Mouse (Mus musculus) 3T3-L1 (cell line): Measurements from ENCODE around the gene Rassf5.
"Not testable (repeated sequence)": the region's sequence is repeated elsewhere in the genome, so short reads cannot be mapped to it uniquely, and the experiment has no call there.

Experiments
- DNase-seq: peaks from one replicate; pipeline ENCODE4 v3.0.0-alpha.2; 2015; ENCODE audit warnings: low read depth, low spot score

Gene Rassf5

DNA sequence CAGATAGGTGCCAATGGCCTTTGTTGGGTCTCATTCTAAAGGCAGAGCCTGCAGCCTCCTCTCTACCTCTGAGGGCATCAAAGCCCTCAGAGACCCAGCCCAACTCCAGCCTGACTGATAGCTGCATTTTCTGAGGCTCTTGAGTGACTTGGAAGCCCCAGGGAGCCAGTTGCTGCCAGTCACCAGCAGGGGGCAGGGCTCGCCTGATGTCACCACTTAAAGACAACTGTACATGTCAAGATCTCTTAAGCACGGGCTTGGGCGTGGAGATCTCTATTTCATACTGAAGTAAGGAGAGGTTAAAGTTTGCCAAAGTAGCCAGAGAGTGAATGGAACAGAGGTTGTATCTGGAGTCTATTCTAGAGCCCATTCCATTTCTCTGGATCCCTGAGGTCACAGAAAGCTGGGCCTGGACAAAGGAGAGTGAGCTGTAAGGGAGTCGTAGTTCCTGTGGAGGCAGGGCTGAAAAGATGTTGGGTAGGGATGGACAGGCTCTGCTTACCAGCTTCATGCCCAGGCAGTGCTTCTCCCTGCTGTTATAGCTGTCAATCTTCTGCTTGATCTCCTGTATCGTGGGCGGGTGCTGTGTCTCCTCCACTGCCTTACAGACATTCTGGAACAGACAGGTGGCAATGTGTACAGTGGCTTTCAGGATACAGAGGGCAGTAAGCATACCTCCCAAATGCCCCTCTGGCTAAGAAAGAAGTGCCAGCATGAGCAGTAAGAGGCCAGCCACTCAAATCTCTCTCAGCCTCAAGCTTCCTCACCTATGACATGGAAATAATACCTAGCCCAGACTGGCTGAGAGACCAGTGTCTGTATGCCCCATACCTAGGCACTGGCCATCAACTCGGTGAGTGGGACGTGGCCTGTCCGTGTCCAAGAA lies 63.2 kb downstream of the Rassf5 start:
- peak; percentile 88 for DNase-seq

DNA sequence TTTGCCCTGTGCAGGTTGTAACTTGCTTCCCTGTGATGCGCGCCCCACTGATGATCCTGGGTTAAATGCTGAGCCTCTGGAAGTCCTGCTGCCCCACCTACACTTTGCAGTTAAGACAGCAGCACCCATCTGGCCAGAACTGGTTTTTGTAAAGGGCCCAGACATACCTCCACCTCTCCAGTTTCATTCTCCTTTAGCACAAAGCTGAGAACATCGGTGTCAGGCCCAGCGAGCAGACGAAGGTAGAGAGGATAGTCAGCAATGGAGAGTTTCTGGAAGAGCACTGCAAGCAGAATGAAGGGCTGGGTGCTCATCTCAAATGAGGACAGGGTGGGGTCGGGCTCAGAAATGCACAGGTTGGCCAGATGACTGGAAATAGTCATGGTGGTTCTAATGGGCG lies 64.7 kb downstream of the Rassf5 start:
- DNase-seq, result no peak

DNA sequence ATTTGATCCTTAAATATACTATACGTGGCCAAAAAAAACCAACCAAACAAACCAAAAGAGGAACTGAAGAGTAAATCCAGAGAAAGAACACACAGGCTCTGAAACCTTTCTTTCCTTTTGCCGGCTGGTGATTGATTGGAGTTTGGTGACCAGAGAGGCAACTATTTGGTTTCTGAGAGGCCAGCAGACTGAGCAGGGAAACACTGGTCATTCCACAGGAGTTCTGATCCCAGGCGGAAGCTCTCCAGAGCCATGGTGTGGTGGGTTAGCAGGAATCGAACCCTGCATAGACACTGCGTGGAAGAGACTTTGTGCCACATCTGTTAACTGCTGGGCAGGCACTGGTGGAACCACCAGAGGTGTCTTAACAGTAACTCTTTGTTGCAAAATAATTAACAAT lies 67.0 kb downstream of the Rassf5 start:
- no peak for DNase-seq

DNA sequence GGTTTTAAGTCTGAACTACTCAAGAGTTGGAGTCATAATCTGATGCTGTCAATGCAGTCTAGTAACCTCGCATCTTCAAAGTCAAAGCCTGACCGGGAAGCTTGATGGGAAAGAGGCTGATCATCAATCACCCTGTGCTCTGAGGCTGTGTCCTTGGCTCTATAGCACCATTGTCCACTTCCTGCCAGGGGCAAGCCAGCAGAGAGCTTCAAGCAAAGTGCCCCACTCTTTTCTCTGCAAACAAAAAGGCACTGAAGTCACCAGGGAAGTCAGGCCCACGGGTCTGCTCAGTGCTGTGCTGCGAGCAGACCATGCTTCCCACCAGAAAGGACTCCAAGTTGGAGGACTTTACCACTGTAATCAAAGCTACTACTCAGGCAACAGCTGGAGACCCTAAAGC lies 67.8 kb downstream of the Rassf5 start:
- no peak for DNase-seq

DNA sequence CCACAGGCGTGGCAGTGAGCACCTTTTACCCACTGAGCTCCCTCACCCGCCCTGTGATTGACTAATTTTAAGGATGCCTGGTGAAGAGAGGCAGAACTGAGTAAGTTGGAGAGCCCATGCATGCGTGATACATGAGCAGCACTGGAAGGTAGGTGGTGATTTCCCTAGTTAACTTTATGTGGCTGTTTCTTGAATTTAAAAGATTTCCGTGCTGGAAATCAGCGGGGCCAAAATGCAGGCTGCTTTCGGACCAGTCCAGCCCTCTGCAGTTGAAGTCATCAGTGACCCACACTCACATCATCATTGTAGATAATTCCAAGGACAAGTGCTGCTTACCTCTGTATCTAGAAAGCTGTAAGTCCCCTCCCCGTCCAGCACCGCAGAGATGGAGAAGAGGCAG lies 69.2 kb downstream of the Rassf5 start:
- DNase-seq, result no peak

DNA sequence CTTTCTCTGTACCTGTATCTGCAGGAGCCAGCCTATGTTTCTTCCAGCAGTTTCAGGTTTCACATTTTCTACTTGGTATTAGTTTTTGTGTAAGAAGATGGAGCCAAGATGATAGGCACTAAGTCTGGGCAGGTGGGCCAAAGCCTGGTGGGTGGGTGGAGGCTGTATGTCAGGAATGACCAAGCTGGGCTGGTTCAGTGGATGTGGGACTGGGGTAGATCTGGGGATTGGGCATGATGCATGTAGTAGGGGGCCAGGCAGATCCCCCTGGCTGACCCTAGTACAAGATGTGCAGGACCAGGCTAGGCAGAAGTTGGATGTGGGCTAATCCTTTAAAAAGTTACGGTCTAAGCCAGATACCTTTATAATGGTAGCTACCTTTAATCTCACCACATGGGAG lies 69.9 kb downstream of the Rassf5 start:
- no peak for DNase-seq

DNA sequence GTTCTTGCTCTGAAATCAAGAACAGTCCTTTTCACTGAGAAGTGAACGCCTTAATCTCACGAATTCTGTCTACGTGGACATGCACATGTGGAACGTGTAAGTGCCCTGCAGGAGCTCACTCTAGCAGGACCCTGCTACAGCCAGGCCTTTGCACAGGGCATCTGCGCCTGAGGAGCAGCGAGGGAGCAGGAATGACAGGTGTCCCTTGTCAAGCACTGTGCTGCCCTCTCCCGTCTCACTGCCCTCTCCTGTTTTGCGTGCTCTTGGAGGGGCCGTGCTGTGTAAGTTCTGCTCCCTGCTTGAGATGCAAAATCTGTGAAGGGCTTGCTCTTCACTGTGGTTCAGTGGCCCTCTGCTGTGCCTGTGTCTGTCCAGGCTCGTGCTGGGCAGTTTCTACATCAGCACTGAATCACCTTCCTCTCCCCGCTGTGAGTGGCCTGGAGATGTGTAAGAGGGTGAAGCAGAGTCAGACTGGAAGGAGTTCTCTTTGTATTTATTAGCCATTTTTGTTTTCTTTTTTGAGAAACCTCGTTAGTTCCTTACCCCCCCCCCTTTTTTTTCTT lies 70.7 kb downstream of the Rassf5 start:
- no peak for DNase-seq

DNA sequence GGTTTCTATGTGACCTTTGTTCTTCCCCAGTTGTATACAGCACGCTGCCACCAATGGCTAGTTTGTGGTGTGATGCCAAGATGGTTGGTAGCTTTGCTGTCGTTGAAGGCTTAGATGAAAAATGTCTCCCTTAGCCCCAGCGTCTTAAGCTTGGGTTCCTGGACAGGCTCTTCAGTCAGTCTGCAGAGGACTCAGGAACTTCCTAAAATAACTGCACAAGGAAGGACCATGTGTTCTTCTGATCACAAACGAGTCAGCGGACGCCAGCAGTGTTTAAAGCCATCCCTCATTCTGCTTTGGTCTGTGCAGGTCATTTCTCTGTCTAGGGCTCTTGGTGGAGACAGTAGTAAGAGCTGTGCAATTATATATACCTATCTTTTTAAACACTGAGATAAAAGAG lies 71.2 kb downstream of the Rassf5 start:
- DNase-seq, result no peak

DNA sequence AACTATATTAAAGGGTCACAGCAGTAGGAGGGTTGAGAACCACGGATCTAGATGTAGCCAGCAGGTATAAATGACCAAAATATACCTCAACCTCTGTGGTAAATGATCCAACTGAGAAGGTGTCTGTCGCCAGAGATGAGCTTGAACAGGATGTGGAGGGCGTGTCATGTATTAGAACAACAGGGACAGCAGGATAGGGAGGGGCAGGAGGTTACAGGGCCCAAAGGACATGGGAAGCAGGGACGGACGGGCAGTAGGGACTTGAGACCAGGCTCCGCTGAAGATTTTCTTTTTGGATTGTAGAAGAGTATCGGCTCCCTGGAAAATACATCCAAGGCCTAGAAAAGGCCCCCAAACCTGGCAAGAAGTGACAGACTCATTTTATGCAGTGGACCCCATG lies 72.1 kb downstream of the Rassf5 start:
- no peak for DNase-seq

DNA sequence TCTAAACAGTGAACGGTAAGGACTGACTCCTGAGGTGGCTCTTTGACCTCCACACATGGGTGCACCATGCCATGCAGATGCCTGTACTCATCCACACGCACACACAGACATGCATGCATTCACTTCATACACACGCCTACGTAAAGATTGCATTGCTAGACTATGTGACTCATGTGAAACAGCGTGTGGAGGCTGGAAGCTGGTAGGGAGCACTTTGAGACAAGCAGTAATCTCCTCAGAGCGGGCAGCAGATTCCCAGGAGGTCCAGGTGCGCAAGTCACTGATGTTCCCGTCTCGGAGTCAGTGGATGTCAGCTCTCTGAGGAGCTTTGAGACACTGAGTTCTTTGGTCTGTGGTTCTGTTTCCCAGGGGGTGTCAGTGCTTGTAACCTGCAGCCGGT lies 77.4 kb downstream of the Rassf5 start:
- no peak for DNase-seq

DNA sequence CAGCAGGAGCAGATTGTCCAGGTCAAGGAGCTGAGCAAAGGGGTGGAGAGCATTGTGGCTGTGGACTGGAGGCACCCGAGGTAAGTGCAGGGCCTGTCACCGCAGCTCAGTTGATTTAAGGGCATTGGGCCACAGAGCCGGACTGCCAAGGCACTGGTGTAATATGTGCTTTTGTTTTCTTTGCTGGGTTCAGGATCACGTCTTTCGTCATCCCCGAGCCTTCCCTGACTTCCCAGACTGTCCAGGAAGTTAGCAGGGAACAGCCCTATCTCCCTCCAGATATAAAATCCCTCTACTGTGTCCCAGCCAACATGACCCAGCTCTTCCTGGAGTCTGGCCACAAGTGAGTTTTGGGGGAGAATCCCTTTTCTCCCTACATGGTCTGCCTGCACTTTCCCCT lies 80.6 kb downstream of the Rassf5 start:
- DNase-seq, result no peak

DNA sequence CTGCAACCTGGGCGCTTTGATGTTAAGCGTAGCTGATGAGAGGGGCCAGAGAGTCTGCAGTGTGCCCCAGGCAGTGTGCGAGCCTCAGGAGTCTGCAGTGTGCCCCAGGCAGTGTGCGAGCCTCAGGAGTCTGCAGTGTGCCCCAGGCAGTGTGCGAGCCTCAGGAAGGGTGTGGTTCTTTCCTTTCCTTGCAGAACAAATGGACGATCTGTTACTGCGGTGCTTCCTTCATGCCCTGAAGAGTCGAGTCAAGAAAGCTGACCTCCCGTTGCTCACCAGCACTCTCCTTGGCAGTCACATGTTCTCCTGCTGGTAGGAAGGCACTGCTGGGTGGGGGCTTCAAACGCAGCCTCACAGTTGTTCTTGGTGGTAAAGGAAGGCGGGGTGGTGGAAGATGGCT lies 84.0 kb downstream of the Rassf5 start:
- no peak for DNase-seq

DNA sequence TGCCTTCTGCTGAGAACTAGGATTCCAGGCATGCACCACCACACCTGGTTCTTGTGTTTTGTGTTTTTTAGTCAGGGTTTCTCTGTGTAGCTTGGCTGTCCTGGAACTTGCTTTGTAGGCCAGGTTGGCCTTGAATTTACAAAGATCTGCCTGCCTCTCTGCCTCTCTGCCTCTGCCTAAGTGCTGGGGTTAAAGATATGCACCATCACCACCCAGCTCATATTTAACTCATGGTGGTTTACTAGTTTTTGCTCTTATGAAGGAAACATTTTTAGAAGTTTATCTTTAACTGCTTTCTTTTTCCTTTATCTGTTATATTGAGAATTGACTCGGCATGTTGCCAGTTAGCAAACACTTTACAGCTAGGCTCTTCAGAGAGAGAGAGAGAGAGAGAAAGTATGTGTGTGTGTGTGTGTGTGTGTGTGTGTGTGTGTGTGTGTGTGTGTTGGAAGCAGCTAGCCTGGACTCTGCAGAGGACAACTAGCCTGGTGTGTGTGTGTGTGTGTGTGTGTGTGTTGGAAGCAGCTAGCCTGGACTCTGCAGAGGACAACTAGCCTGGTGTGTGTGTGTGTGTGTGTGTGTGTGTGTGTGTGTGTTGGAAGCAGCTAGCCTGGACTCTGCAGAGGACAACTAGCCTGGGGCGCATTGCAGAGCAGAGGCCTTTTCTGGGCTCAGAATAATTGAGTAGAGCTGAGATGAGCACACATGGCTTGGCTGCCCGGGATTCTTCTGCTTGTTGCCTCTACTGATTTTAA lies 85.3 kb downstream of the Rassf5 start:
- DNase-seq, result not testable (repeated sequence)

DNA sequence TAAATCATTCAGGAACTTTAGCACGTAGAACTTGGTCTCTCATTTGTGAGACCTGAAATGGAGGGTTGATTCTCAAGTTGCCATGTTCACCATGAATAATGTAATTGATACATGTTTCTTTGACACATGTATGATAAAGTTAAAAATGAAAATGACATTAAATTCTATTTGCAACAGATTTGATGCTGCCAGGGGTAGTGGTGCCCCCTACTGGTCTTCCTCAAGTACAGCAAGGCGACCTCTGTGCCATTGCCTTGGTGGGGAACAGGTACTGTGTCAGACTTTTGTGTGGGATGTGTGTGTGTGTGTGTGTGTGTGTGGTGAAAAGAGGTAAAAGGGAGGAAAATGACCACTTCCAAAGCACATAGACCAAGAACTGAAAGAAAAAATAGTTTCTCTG lies 89.6 kb downstream of the Rassf5 start:
- DNase-seq, result peak; percentile 70

DNA sequence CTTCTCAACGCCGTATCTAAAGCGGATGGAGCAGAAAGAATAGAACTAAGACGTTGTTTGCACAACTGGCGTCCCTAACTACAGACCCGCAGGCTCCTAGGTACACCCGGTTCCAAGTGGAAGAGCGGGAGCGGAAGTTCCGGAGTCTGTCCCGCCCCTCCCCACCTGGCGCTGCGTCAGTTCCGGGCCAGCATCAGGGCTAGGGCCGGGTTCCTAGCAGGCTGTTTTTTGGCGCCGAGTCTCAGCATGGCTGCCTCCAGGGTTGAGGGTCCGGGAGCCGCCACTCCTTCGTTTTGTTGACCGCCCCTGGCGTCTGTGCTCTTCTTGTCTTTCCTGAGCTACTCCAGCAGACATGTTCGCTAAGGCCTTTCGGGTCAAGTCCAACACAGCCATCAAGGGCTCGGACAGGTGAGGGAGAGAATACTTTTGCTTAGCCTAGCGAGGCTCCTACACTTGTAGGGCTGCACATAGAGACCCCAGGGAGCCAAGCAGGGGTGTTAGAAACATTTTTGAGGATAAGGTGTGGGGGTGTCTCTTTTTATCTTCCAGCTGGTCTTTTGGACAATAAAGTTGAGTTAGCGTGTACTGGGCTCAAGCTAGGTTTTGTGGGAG lies 91.9 kb downstream of the Rassf5 start, which contains the start of gene Eif2d:
TSS of gene Eif2d (plus strand) at position 164 of the 612 bp plus-strand sequence.
- peak; percentile 90 for DNase-seq

DNA sequence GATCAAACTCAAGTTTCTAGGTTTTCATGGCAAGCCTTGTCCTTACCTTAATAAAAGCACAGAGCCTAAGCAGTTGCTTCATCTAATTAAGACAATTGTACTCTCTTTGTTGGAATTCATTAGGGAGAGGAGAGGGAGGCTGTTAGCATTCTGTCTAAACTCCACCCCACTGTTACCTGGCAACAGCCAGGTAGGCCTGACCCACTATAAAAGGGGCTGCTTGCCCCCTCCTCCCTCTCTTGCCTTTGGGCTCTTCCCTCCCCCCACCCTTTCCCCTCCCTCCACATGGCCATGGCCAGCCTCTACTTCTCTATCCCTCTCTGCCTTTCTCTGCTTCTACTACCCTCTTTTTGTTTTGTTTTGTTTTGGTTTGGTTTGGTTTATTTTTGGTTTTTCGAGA lies 95.6 kb downstream of the Rassf5 start:
- no peak for DNase-seq

DNA sequence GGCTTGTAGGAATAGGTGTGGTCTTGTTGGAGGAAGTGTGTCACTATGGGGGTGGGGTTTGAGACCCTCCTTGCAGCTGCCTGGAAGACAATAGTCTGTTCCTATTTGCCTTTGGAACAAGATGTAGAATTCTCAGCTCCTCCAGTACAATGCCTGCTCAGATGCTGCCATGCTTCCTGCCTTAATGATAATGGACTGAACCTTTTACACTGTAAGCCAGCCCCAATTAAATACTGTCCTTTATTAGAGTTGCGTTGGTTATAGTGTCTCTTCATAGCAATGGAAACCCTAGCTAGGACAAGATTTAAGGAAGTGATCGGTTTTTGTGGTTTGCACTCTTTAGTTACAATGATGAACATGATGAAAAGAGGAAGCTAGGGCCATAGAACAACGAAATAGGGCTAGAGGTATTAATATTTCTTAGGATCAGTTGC lies 98.9 kb downstream of the Rassf5 start:
- DNase-seq, result no peak

DNA sequence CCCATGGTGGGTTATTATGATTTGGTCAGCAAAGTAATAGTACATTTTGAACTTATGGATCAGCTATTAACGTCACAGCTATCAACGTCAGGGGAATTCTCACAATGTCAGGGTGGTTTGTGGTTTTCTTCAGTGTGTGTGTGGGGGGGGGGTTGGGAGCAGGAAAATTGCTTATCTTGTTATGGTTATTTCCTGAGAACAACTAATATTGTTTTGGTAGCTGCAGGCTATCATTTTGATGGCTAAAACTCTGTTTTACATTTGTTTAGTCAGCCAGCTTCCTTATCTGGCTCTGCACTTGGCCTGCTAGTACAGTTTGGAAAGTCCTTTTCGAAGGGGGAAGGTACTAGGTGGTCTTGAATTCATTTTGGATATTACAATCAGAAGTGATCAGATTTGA lies 99.8 kb downstream of the Rassf5 start:
- not testable (repeated sequence) for DNase-seq

DNA sequence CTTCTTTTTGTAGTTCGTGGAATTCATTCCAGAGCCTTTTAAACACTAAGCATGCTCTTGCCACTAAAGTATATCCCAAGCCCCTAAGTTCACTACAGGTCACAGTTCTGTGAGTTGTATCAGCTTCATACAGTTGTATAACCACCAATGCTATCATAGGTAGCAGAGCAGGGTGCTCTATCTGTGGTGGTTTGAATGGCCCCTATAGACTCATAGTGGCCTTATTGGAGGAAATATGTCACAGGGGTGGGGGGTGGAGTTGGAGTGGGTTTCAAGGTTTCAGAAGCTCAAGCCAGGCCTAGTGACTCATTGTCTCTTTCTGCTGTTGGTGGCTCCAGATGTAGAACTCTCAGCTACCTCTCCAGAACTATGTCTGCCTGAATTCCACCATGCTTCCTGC lies 102.6 kb downstream of the Rassf5 start:
- DNase-seq, result no peak

DNA sequence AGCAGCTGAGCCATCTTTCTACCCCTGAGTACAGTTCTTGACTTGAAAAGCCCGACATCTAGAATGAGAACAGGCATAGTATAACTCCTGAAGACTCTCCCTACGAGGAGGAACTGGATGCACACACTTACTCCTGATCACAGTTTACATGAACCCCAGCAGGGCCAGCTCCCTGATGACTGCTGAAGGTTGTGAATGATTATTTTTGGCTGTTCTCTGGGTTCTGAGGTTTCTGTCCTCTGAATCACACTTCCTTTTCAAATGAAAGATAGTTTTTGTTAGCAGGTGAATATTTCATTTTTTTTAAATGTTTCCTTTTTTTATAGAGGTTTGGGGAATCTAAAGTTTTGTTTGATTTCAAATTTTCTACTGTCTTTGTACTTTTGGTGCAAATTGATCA lies 103.6 kb downstream of the Rassf5 start:
- peak; percentile 56 for DNase-seq

DNA sequence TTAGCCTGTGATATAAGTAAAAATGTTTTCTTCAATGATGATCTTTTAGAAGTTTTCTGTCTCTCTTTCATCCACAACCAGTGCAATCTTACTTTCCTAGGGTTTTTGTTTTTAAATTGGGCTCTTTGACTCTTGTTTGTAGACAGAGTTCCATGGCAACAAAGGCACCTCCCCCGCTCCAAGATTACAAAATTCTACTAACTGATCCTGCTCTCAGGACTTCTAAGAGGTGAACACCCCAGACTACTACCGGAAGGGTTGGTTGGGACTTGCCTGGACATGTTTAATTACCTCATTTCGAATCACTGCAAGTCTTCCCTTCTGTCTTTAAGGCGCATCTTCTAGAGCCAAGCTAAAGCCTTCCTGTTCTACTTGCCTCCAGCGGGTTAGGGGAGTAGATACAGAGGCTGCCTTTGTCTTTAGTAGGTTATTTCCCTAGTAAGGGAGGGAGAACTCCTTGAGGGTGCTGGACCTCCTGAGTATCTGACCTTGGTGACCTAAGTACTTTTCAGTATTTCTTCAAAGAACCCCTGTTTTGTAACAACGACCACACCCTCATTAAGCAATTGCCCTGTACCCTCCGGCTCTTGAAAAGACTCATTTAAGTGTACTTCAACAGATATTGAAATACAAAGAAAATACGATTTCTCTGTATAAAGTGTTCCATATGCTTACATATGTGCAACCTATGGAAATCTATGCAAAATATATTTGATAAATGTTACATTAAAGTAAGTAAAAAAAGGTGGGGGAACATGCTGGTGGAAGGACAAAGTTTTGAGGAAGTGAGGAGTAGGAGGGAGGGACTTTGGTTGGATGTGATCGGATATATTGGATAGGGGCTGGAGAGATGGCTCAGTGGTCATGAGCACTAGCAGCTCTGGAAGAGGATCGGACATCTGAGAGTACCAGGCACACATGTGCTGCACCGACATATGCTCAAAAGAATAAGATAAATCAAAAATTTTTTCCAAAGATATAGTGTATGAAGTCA lies 105.7 kb downstream of the Rassf5 start:
- peak; percentile 76 for DNase-seq
